Mouse (Mus musculus): ENCODE data around the gene Xpnpep2. TPM values are rescaled to one million over a fixed set of nuclear protein-coding genes. Genes with fewer than 3 reads are reported as not detected.

Gene Xpnpep2
- total and polyA plus RNA-seq, 3 experiments, result 1.5 to 2.1 (median 1.9) TPM

DNA sequence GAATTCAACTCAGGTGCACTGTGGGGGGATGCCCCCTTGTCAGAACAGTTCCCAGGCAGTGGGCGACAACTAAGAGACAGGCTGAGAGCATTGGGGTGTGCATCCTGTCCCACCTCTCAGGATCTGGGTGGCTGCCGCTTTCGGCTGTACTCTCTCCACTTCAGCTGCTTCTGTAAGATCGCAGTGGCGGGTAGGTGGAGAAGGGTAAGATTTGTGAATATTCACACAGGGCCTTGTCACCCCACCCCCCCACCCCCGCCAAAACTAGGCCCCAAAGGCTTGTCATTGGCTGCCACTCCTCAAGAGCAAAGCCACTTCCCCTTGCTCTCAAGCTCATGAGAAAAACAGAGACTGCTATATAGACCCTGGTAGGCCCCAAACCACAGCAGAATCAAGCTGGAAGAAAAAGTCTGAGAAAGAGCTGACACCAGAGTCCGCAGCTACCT, 39.2 kb downstream of the Xpnpep2 start:
- 87% methylated on average over 7 of the region's 7 CpGs for WGBS
- intact Hi-C loops (cut with DNase I), result no loop called here
- no peak overlapping the region for H3K9ac ChIP-seq (ENCODE audit: low read depth, low read length)
- DNase-seq, result no peak
- no peak overlapping the region for H3K27ac ChIP-seq
- no peaks in the 10 kb centered on the region for H3K4me1 ChIP-seq (ENCODE audit: control insufficient read depth, insufficient read depth, low read length)
- no peaks in the 10 kb centered on the region for H3K79me2 ChIP-seq (replicated peaks; ENCODE audit: control insufficient read depth, insufficient read depth, low read length)
- no peak overlapping the region for H3K4me3 ChIP-seq
- no peak for TF ChIP-seq EP300 (IDR thresholded peaks at IDR 0.05; ENCODE audit: insufficient read depth, low read depth, low read length)
- TF ChIP-seq POLR2A (IDR thresholded peaks at IDR 0.05; ENCODE audit: insufficient read depth, low read depth, low read length), result no peak
- TF ChIP-seq CTCF (IDR thresholded peaks at IDR 0.05), result no peak
- H3K27me3 ChIP-seq (ENCODE audit: control insufficient read depth, insufficient read depth, low read length), result no peaks in the 10 kb centered on the region
- H3K36me3 ChIP-seq (ENCODE audit: control insufficient read depth, insufficient read depth, low read length), result no peaks in the 10 kb centered on the region

DNA sequence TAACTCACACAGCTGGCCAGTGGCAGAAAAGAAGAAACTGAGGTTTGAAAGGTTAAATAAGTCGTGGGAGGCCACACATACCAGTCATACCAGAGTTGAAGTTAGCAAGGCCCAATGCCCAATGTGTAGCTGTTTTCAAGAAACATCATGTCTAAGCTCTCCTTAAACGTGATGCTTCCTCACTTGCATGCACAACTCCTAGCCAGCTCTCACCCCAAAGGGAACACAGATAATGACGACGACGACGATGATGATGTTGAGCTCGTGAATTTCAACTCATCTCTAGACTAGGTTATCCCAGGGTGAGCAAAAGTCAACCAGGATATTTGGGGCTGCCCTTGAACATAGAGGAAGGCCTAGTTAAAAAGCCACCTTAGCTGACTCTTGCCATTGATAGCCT, 43.6 kb downstream of the Xpnpep2 start:
- no peak for DNase-seq
- Histone ChIP-seq H3K4me1 (ENCODE audit: control insufficient read depth, insufficient read depth, low read length) (no peaks in the 10 kb centered on the region), H3K4me3 (no peak overlapping the region), H3K9ac (ENCODE audit: low read depth, low read length) (no peak overlapping the region), H3K27me3 (ENCODE audit: control insufficient read depth, insufficient read depth, low read length) (no peaks in the 10 kb centered on the region), H3K36me3 (ENCODE audit: control insufficient read depth, insufficient read depth, low read length) (no peaks in the 10 kb centered on the region), H3K79me2 (replicated peaks; ENCODE audit: control insufficient read depth, insufficient read depth, low read length) (no peaks in the 10 kb centered on the region), H3K27ac (no peak overlapping the region)
- intact Hi-C loops (cut with DNase I), result no loop called here
- 62% methylated on average over 7 of the region's 7 CpGs for WGBS
- TF ChIP-seq CTCF (IDR thresholded peaks at IDR 0.05) (no peak), EP300 (IDR thresholded peaks at IDR 0.05; ENCODE audit: insufficient read depth, low read depth, low read length) (no peak), POLR2A (IDR thresholded peaks at IDR 0.05; ENCODE audit: insufficient read depth, low read depth, low read length) (no peak)

DNA sequence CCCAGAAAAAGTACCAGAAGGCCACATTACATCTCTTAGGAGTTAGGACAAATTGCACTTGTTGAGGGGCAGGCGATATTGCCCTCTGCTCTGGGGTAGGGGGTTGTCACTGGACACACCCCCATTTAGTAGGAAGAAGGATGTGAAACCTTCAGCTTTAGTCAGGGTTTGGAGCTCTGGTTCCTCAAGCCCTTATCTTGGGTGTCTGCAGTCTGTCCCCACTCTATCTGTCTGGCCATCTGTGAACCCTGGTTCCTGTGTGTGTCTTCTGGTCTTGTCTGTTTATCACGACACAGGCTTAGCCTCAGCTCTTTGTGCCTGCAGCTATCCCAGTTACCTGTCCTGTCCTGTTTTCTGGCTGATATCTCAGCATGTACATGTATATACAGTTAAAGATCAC, 44.9 kb downstream of the Xpnpep2 start:
- no peak for DNase-seq
- intact Hi-C loops (cut with DNase I), result no loop called here
- no peaks in the 10 kb centered on the region for H3K4me1 ChIP-seq (ENCODE audit: control insufficient read depth, insufficient read depth, low read length)
- 68% methylated on average over 2 of the region's 2 CpGs for WGBS
- H3K79me2 ChIP-seq (replicated peaks; ENCODE audit: control insufficient read depth, insufficient read depth, low read length), result no peaks in the 10 kb centered on the region
- H3K27me3 ChIP-seq (ENCODE audit: control insufficient read depth, insufficient read depth, low read length), result no peaks in the 10 kb centered on the region
- no peak overlapping the region for H3K4me3 ChIP-seq
- H3K9ac ChIP-seq (ENCODE audit: low read depth, low read length), result no peak overlapping the region
- no peaks in the 10 kb centered on the region for H3K36me3 ChIP-seq (ENCODE audit: control insufficient read depth, insufficient read depth, low read length)
- no peak for TF ChIP-seq CTCF (IDR thresholded peaks at IDR 0.05)
- TF ChIP-seq POLR2A (IDR thresholded peaks at IDR 0.05; ENCODE audit: insufficient read depth, low read depth, low read length), result no peak
- TF ChIP-seq EP300 (IDR thresholded peaks at IDR 0.05; ENCODE audit: insufficient read depth, low read depth, low read length), result no peak
- no peak overlapping the region for H3K27ac ChIP-seq

DNA sequence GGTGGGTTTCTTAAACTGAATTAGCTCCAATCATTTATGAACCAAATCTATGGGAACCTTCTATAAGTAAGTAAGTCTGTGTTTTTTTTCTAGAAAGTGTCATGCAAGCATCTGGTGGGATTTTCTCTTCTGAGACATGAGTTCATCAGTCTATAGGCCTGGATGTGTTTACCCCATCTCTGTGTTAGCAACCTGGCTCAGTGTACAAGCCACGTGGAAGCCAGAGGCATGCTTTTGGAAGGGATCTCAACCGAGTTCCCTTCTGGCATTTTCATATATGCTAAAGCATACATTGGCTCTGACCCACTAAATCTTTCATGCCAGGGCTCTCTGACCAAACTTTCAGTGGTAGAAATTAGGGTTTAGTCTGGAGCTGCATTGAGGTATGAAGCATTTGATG, 45.4 kb downstream of the Xpnpep2 start:
- Histone ChIP-seq H3K79me2 (replicated peaks; ENCODE audit: control insufficient read depth, insufficient read depth, low read length) (no peaks in the 10 kb centered on the region), H3K27me3 (ENCODE audit: control insufficient read depth, insufficient read depth, low read length) (no peaks in the 10 kb centered on the region), H3K4me3 (no peak overlapping the region), H3K36me3 (ENCODE audit: control insufficient read depth, insufficient read depth, low read length) (no peaks in the 10 kb centered on the region), H3K9ac (ENCODE audit: low read depth, low read length) (no peak overlapping the region), H3K27ac (no peak overlapping the region), H3K4me1 (ENCODE audit: control insufficient read depth, insufficient read depth, low read length) (no peaks in the 10 kb centered on the region)
- DNase-seq, result no peak
- WGBS, result 62% methylated on average over 2 of the region's 2 CpGs
- TF ChIP-seq POLR2A (IDR thresholded peaks at IDR 0.05; ENCODE audit: insufficient read depth, low read depth, low read length), result no peak
- TF ChIP-seq EP300 (IDR thresholded peaks at IDR 0.05; ENCODE audit: insufficient read depth, low read depth, low read length), result no peak
- no peak for TF ChIP-seq CTCF (IDR thresholded peaks at IDR 0.05)
- intact Hi-C loops (cut with DNase I), result no loop called here

DNA sequence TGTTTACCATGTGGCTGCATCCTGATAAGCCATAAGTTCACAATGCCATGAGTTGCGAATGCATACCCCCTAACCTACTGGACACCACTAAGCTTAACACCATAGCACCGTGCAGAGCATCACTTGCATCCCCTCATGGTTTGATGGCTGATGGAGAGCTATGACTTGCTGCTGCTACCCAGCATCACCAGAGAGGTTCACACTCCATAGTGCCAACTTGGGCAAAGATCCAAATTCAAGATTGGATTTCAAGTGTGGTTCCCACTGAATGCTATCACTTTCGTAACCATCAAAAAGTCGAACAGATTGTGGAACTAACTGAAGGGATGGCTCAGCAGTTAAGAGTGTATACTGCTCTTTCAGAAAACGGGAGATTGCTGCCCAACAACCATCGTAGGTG, 47.0 kb downstream of the Xpnpep2 start:
- no peaks in the 10 kb centered on the region for H3K36me3 ChIP-seq (ENCODE audit: control insufficient read depth, insufficient read depth, low read length)
- 84% methylated on average over 6 of the region's 6 CpGs for WGBS
- DNase-seq, result no peak
- H3K27me3 ChIP-seq (ENCODE audit: control insufficient read depth, insufficient read depth, low read length), result no peaks in the 10 kb centered on the region
- H3K4me3 ChIP-seq, result no peak overlapping the region
- TF ChIP-seq POLR2A (IDR thresholded peaks at IDR 0.05; ENCODE audit: insufficient read depth, low read depth, low read length), result no peak
- TF ChIP-seq CTCF (IDR thresholded peaks at IDR 0.05), result no peak
- TF ChIP-seq EP300 (IDR thresholded peaks at IDR 0.05; ENCODE audit: insufficient read depth, low read depth, low read length), result no peak
- intact Hi-C loops (cut with DNase I), result no loop called here
- H3K27ac ChIP-seq, result no peak overlapping the region
- H3K4me1 ChIP-seq (ENCODE audit: control insufficient read depth, insufficient read depth, low read length), result no peaks in the 10 kb centered on the region
- no peaks in the 10 kb centered on the region for H3K79me2 ChIP-seq (replicated peaks; ENCODE audit: control insufficient read depth, insufficient read depth, low read length)
- H3K9ac ChIP-seq (ENCODE audit: low read depth, low read length), result no peak overlapping the region

DNA sequence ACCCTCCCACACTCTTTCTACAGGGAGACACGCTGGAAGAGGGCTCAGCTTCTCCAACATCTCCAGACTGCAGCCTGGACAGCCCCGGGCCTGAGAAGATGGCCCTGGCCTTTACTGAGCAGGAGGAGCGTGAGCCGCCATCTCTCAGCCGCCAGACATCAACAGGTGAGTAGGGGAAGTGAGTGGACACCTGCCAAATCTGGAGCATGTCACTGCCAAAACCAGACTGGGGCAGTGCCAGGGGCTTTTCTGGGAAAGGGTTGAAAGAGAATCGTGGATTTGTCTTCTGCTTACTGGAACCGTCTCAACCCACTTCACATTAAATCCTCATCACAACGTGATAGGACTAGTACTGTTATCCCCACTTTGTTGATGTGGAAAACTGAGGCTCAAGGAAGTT, 48.9 kb downstream of the Xpnpep2 start:
- Histone ChIP-seq H3K4me1 (ENCODE audit: control insufficient read depth, insufficient read depth, low read length) (no peaks in the 10 kb centered on the region), H3K36me3 (ENCODE audit: control insufficient read depth, insufficient read depth, low read length) (no peaks in the 10 kb centered on the region), H3K4me3 (no peak overlapping the region), H3K27ac (no peak overlapping the region), H3K79me2 (replicated peaks; ENCODE audit: control insufficient read depth, insufficient read depth, low read length) (no peaks in the 10 kb centered on the region), H3K9ac (ENCODE audit: low read depth, low read length) (no peak overlapping the region), H3K27me3 (ENCODE audit: control insufficient read depth, insufficient read depth, low read length) (no peaks in the 10 kb centered on the region)
- DNase-seq, result no peak
- no peak for TF ChIP-seq POLR2A (IDR thresholded peaks at IDR 0.05; ENCODE audit: insufficient read depth, low read depth, low read length)
- TF ChIP-seq EP300 (IDR thresholded peaks at IDR 0.05; ENCODE audit: insufficient read depth, low read depth, low read length), result no peak
- no peak for TF ChIP-seq CTCF (IDR thresholded peaks at IDR 0.05)
- WGBS, result 68% methylated on average over 8 of the region's 8 CpGs
- intact Hi-C loops (cut with DNase I), result no loop called here

Measured in heart, adult 2 months (tissue).